Mouse (Mus musculus) bone marrow macrophage, adult 2 months (primary cell): ENCODE data around the gene Cnga4.

Source experiments
- CTCF ChIP-seq: IDR thresholded peaks from 2 replicates; pipeline ENCODE4 v1.5.1; 2012; ENCODE audit warnings: low read depth, mild to moderate bottlenecking, low read length, moderate library complexity
- POLR2A ChIP-seq: IDR thresholded peaks from 2 replicates; pipeline ENCODE4 v1.6.1; 2012; ENCODE audit warnings: mild to moderate bottlenecking, low read depth, low read length, borderline replicate concordance

DNA sequence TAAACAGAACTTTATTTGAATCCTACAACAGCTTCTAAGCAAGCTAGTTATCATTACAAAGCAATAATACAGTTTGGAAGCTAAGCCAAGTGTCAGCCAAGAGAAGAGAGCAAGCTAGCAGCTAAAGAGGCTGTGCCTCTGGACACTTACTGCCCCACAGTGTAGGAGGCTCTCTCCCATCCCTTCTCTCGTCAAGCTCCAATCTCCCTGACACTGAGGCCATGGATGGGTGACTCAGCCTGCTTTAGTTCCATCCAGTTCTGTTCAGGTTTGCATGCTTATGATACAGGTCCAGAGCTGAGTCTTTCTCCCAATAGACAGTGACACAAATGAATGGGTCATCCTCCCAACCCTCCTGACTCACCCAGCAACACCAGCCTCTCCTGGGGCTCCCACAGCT is 27.7 kb downstream of the Cnga4 start:
- no peak for TF ChIP-seq CTCF
- no peak for TF ChIP-seq POLR2A
